Mouse (Mus musculus) small intestine, adult 2 months (tissue): ENCODE measurements around the gene Batf.

Source experiments
- CTCF ChIP-seq: fragments of 200-500 bp; IDR thresholded peaks from 2 replicates; pipeline ENCODE4 v1.5.1; 2012; ENCODE audit warnings: low read depth, mild to moderate bottlenecking, control low read depth, inconsistent platforms, low read length, moderate library complexity, mixed read lengths; ENCODE audit not compliant: insufficient replicate concordance, insufficient read length; ENCODE audit errors: extremely low read depth
- POLR2A ChIP-seq: fragments of 200-500 bp; IDR thresholded peaks from 2 replicates; pipeline ENCODE4 v1.6.1; 2012; ENCODE audit warnings: low read depth, mild to moderate bottlenecking, control low read depth, inconsistent platforms, low read length, moderate library complexity

DNA sequence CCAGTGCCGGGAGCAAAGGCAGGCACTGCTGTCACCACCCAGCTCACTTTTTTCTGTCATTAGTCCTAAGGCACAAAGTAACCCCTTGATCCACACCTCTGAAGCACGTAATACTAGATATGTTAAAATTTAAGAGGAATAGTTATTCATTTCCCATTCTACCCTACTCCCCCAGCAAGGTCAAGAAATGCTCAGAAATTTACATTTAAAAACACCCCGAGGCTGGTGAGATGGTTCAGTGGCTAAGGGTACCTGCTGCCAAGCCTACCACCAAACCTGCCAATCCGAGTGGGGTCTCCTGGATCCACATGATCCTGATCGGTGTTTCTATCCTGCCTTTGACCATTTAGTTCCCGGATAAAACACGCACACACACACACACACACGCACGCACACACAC lies 63.4 kb downstream of the Batf start:
- TF ChIP-seq POLR2A (no peak), CTCF (no peak)
